Mouse (Mus musculus): ENCODE measurements around the gene Tirap.

Tirap gene

GRCm38 (mm10) chr9:35145829-35146228 is 54.3 kb downstream of the Tirap start:
- no peak for DNase-seq

- no peak for DNase-seq
Observed at GRCm38 (mm10) chr9:35145118-35145517, 55.0 kb downstream of the Tirap start.

GRCm38 (mm10) chr9:35142221-35142620 is 57.9 kb downstream of the Tirap start:
- DNase-seq, result no peak

GRCm38 (mm10) chr9:35139231-35139744 is 60.8 kb downstream of the Tirap start:
- no peak for DNase-seq

GRCm38 (mm10) chr9:35138029-35138428 is 62.1 kb downstream of the Tirap start:
- no peak for DNase-seq

- no peak for DNase-seq
Observed at GRCm38 (mm10) chr9:35135575-35135974, 64.5 kb downstream of the Tirap start.
